Mouse (Mus musculus): ENCODE results near the gene Pik3cd. TPM values are rescaled to one million over a fixed set of nuclear protein-coding genes. Genes with fewer than 3 reads are reported as not detected.

Pik3cd gene
- polyA plus RNA-seq, 1 experiment from 2014 or later: 3.8 TPM

DNA sequence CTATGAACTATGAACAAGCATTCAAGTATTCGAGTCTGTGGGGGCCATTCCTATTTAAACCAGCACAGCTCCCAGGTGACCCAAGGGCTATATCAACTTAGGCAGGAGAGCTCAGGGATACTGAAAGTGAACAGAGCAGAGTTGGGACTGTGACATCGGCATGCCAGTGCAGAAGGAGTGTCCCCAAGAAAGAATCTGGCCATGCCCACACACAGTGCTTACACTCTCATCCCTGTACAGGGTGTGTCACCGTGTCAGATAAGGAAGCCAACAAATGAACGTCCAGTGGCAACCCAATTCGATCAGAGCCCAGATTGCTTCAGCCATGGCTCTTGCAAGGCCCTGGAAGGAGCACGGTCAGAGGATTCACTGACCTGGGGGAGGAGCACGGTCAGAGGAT is 2.9 kb upstream of the Pik3cd start:
- H3K4me2 ChIP-seq: no peak overlapping the region
- H3K9me3 ChIP-seq: no peaks in the 10 kb centered on the region
- H3K36me3 ChIP-seq: no peaks in the 10 kb centered on the region
- no peaks in the 10 kb centered on the region for H3K4me1 ChIP-seq (replicated peaks)
- no peak overlapping the region for H3K27ac ChIP-seq
- H3K4me3 ChIP-seq (replicated peaks): no peak overlapping the region
- ATAC-seq (ENCODE audit: insufficient number of reproducible peaks, insufficient read depth, low FRiP score, low TSS enrichment, low read depth): no peak
- no peak overlapping the region for H3K9ac ChIP-seq (replicated peaks)
- peaks cover under 1% of the 10 kb centered on the region; the same call in 1 of the 2 replicates for H3K27me3 ChIP-seq
- WGBS: 78% methylated on average over 7 of the region's 7 CpGs

DNA sequence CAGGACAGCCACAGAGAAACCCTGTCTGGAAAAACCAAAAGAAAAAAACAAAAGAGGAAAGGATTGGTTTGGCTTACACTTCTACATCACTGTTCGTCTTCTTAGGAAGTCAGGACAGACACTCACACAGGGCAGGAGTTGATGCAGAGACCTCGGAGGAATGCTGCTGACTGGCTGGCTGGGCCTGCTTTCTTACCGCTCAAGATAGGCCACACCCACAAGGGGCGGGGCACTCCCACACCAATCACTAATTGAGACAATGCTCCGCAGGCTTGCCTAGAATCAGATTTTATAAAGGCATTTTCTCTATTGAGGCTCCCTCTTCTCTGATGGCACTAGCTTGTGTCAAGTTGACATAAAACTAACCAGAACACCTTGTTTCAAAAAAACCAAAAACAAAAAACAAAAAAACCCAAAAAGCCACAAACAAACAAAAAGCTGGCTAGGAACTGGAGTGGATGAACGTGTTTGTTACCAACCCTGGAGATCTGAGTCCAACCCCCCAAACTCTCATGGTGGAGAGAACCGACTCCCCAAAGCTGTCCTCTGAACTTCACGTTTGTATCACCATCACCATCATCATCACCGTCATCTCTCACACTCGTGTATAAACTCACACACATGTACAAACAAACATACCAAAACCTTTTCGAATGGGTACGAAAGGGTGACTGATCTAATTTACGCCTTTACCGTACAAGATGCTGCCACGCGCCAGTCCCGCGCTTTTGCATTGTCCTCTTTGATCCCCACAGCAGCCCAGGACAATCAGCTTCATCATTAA is 753 bp downstream of the Pik3cd start:
- no peaks in the 10 kb centered on the region for H3K36me3 ChIP-seq
- no peak for ATAC-seq (ENCODE audit: insufficient number of reproducible peaks, insufficient read depth, low FRiP score, low TSS enrichment, low read depth)
- H3K9me3 ChIP-seq: no peaks in the 10 kb centered on the region
- peaks cover 13% of the 10 kb centered on the region for H3K4me1 ChIP-seq (replicated peaks)
- H3K27ac ChIP-seq: no peak overlapping the region
- no peak overlapping the region for H3K4me2 ChIP-seq
- 65% methylated on average over 18 of the region's 18 CpGs for WGBS
- no peak overlapping the region for H3K9ac ChIP-seq (replicated peaks)
- no peak overlapping the region for H3K4me3 ChIP-seq (replicated peaks)
- peaks cover 37% of the 10 kb centered on the region for H3K27me3 ChIP-seq

DNA sequence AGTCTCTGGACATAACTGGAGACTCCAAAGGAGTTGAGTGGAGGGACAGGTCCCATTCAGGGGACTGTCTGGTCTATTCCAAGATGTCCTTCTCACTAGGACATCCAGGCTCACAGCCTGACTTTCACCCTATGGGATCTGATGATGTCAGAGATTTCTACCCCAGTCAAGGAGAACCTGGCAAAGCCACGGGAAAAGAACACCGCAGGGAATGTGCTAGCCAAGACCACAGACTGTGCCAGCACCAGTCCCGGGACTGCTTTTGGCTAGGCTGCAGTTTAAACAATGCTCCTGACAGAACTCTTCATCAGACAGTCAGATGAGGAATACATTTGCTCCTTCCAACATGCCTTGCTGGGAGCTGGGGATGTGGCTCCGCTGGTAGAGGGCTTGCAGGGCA is 2.4 kb downstream of the Pik3cd start:
- peaks cover 43% of the 10 kb centered on the region for H3K27me3 ChIP-seq
- 91% methylated on average over 4 of the region's 4 CpGs for WGBS
- peaks cover 19% of the 10 kb centered on the region for H3K4me1 ChIP-seq (replicated peaks)
- ATAC-seq (ENCODE audit: insufficient number of reproducible peaks, insufficient read depth, low FRiP score, low TSS enrichment, low read depth): no peak
- no peak overlapping the region for H3K9ac ChIP-seq (replicated peaks)
- no peaks in the 10 kb centered on the region for H3K36me3 ChIP-seq
- H3K4me2 ChIP-seq: no peak overlapping the region
- no peak overlapping the region for H3K4me3 ChIP-seq (replicated peaks)
- no peaks in the 10 kb centered on the region for H3K9me3 ChIP-seq
- no peak overlapping the region for H3K27ac ChIP-seq

DNA sequence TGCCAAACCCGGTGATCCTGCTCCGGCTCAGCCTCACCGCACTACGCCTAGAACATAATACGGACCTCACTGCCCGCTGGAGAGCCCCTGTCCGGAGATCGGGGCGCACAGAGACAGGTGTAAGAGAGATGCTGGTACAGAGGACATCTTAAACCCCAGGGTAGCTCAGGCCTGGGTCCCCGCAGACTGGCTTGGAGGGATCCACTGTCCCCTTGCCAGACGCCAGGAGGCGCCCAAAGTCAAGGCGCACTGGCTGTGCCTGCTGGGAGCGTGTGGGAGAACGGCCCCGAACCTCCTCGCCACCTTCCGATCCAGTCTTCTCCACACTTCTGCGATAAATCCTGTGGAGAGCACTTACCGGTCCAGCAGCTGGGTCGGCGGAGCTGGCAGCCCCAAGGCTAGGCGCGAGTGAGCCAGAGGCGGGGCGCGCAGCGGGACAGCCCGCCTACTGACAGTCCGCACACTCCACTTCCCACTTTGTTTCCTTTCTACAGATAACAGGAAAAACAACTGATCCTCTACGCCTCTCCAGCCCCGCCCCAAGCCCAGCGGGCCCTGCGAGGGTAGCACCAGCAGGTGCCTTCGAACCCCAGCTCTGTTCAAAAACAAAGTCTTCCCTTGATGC is 4.1 kb downstream of the Pik3cd start:
- Histone ChIP-seq H3K9me3 (no peaks in the 10 kb centered on the region), H3K27ac (no peak overlapping the region), H3K4me1 (replicated peaks) (peaks cover 19% of the 10 kb centered on the region), H3K36me3 (no peaks in the 10 kb centered on the region), H3K4me3 (replicated peaks) (peak overlapping the region; percentile 52), H3K27me3 (peaks cover 43% of the 10 kb centered on the region), H3K4me2 (peak overlapping the region; percentile 79), H3K9ac (replicated peaks) (peak overlapping the region; percentile 63)
- 1% methylated on average over 35 of the region's 35 CpGs for WGBS
- 0 out of 2 replicates have a peak, but pooled peaks have one; percentile 41 for ATAC-seq (ENCODE audit: insufficient number of reproducible peaks, insufficient read depth, low FRiP score, low TSS enrichment, low read depth)

DNA sequence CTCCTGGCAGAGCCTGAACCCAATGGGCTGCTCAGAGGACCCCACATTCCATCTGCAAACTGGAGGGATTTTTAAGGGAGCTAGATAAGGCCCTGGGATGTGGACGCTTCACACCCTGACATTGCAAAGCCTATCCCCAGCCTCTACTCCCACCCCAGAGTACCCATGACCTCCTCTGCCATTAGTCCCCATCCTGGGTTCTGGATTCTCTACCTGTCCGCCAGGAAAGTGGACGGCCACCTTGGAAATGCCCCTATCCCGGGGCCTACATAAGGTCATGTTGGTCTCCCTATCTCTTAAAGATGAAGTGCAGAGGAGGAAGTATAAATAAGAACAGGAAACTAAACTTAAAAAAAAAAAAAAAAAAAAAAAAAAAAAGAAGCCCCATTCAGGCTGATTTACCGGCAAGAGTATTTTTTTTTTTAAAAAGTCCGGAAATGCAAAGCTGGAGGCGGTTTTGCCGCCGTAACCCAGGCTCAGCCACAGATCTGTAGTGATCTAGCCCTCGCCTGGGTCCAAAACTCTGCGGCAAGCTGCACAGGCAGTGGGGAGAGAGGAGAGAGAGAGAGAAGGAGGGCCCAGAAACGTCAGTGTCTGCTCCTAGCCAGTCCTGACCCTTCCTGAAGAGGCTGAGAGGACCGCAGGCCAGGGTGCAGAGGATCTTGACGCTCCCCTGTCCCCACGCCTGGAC is 4.7 kb downstream of the Pik3cd start:
- H3K4me3 ChIP-seq (replicated peaks): peak overlapping the region; percentile 52
- H3K27ac ChIP-seq: no peak overlapping the region
- WGBS: 20% methylated on average over 15 of the region's 15 CpGs
- no peaks in the 10 kb centered on the region for H3K9me3 ChIP-seq
- H3K36me3 ChIP-seq: no peaks in the 10 kb centered on the region
- H3K27me3 ChIP-seq: peaks cover 43% of the 10 kb centered on the region
- ATAC-seq (ENCODE audit: insufficient number of reproducible peaks, insufficient read depth, low FRiP score, low TSS enrichment, low read depth): no peak
- peaks cover 19% of the 10 kb centered on the region for H3K4me1 ChIP-seq (replicated peaks)
- H3K4me2 ChIP-seq: peak overlapping the region; percentile 79
- peak overlapping the region; percentile 63 for H3K9ac ChIP-seq (replicated peaks)

DNA sequence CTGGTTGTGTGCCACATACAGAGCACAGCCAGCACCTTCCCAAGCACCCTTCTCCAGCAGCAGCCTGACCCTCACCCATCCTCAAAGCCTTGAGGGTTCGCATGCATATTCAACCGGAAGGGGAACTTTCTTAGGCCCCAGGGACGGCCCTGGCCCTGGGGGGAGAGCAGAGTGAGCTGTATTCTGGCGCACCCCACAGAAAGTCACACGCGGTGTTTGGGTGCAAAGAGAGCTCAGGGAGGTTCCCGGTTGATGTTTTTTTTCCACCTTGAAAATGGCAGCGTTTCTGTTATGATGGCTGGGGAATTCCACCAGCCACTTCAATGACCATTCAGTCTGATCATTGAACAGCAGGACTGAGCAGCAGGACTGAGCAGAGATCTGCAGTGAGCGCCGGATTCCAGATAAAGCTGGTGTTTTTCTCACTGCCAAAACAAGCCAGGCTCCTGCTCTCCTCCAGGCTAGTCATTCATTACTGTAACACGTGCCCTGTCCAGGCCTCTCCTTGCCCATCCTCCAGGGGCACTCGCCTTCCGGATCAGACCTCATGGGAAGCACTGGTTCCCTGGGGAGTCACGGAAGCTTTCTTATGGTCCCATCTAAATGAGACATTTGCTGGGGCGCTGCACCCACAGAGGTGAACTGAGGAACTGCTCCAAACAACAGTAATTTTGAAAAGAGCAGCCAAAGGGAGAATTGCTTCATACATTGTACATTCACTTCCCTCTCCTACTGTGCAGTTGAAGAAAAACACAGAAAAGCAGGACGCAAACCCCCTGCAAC is 6.0 kb downstream of the Pik3cd start:
- H3K4me2 ChIP-seq: peak overlapping the region; percentile 13; the same call in 1 of the 2 replicates
- WGBS: 33% methylated on average over 16 of the region's 16 CpGs

DNA sequence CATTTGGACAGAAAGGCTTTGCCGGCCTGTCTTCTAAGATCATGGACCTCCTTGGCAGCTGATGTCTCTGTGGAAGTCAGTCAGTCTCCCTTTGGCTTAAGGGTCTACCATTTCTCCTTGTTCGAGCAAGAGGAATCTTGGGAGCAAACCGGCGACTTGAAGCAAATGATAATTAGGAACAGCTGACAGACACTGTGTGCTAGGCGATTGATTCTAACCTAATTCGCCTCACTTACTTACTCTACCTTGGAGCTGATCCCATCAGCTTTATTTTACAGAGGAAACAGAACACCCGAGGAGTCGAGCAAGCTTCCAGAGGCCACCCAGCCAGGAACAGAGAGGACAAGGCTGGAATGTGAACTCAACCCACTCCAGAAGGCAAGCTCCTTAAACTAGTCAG is 11.0 kb downstream of the Pik3cd start:
- H3K27me3 ChIP-seq: peaks cover 9% of the 10 kb centered on the region; the same call in 1 of the 2 replicates
- 26% methylated on average over 8 of the region's 8 CpGs for WGBS
- no peaks in the 10 kb centered on the region for H3K36me3 ChIP-seq
- H3K4me3 ChIP-seq (replicated peaks): no peak overlapping the region
- H3K9me3 ChIP-seq: no peaks in the 10 kb centered on the region
- no peak overlapping the region for H3K4me2 ChIP-seq
- H3K27ac ChIP-seq: no peak overlapping the region
- no peak for ATAC-seq (ENCODE audit: insufficient number of reproducible peaks, insufficient read depth, low FRiP score, low TSS enrichment, low read depth)
- peaks cover 16% of the 10 kb centered on the region for H3K4me1 ChIP-seq (replicated peaks)
- no peak overlapping the region for H3K9ac ChIP-seq (replicated peaks)

More for the DNA sequence above, 6.0 kb downstream of the Pik3cd start:
- Histone ChIP-seq H3K4me3 (replicated peaks) (no peak overlapping the region), H3K9me3 (no peaks in the 10 kb centered on the region), H3K4me1 (replicated peaks) (peaks cover 25% of the 10 kb centered on the region), H3K27me3 (peaks cover 48% of the 10 kb centered on the region), H3K9ac (replicated peaks) (no peak overlapping the region), H3K36me3 (no peaks in the 10 kb centered on the region), H3K27ac (no peak overlapping the region)
- no peak for ATAC-seq (ENCODE audit: insufficient number of reproducible peaks, insufficient read depth, low FRiP score, low TSS enrichment, low read depth)

DNA sequence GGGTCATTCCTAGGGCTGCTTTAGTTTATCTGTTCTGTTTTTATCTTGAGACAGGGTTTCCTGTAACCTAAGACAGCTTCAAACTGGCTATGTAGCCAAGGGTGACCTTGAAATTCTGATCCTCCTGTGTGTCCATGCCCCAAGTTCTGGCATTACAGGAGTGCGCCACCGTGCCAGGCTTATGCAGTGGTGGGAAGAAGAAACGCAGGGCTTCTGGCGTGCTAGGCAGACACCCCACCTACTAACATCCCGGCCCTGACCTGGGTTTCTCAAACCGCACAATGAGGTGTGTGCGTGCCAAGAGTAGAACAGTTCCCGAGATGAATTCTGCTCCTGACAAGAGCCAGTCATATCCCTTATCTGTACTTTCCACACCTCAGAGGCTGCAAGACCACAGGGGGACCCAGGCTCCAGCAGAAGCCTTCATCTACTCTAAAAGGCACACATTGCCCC is 11.5 kb downstream of the Pik3cd start:
- ATAC-seq (ENCODE audit: insufficient number of reproducible peaks, insufficient read depth, low FRiP score, low TSS enrichment, low read depth): no peak
- Histone ChIP-seq H3K27ac (no peak overlapping the region), H3K4me2 (no peak overlapping the region)

DNA sequence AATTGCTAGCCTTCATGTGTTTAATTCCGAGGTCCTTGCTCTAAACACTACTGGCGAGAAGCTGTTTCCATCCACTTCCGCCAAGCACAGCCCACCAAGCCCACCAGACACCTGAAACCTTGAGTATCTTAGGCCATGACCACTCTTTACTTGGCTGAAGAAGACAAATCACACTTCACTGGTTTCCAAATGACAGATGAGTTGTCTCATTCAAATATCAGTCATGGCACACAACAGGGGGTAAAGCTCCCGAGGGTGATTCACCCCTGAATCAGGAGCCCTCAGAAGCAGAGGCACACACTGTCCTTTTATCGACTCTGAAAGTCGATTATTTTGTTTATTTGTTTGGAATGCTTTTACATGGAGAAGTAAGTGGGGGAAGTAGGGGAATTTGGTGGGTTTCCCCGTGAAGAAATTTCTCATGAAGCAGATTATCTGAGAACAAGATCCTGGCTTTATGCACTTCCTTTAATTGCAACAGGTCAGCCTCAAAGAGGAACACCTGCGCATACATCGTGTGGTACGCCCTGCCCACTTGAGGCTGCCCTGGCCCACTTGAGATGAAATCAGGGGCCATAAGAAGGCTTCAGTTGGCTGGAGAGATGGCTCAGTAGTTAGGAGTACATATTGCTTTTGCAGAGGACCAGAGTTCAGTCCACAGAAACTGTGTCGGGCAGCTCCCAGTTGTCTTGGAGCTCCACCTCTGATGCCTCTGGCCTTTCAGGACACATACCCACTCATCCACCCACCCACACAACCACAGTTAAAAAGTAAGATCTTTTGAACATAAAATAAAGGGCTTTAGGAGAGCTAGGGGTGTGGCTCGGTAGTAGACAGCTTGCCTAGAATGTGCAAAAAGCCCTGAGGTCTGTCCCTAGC is 12.3 kb downstream of the Pik3cd start:
- H3K4me3 ChIP-seq (replicated peaks): no peak overlapping the region
- no peak overlapping the region for H3K4me2 ChIP-seq
- 84% methylated on average over 12 of the region's 12 CpGs for WGBS
- 0 out of 2 replicates have a peak, but pooled peaks cover 5% of the 10 kb centered on the region for H3K27me3 ChIP-seq
- ATAC-seq (ENCODE audit: insufficient number of reproducible peaks, insufficient read depth, low FRiP score, low TSS enrichment, low read depth): no peak
- no peaks in the 10 kb centered on the region for H3K9me3 ChIP-seq
- peaks cover 16% of the 10 kb centered on the region for H3K4me1 ChIP-seq (replicated peaks)
- no peak overlapping the region for H3K27ac ChIP-seq
- no peak overlapping the region for H3K9ac ChIP-seq (replicated peaks)
- no peaks in the 10 kb centered on the region for H3K36me3 ChIP-seq

More for the DNA sequence above, 11.5 kb downstream of the Pik3cd start:
- Histone ChIP-seq H3K27me3 (peaks cover 5% of the 10 kb centered on the region; the same call in 1 of the 2 replicates), H3K4me1 (replicated peaks) (peaks cover 13% of the 10 kb centered on the region), H3K36me3 (no peaks in the 10 kb centered on the region), H3K9me3 (no peaks in the 10 kb centered on the region), H3K4me3 (replicated peaks) (no peak overlapping the region), H3K9ac (replicated peaks) (no peak overlapping the region)
- 90% methylated on average over 8 of the region's 8 CpGs for WGBS

DNA sequence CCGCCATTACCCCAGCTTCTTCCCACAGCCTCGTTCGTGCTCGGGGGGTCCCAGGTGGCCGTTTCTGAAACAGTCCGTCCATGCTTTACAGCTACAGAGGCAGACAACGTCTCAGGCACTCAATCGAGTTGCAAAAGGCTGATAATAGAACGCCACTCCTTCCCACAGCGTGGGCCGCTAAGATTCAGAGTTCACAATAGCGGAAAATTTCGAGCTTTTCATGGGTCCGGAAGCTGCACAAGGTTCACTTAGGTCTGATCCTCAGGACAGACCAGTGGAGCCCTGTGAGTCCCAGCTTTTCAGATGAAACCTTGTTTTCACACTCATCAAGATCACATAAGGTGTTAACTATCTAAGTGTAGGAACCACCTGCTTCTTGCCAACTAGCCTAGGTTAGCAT is 13.5 kb downstream of the Pik3cd start:
- Histone ChIP-seq H3K27ac (no peak overlapping the region), H3K36me3 (no peaks in the 10 kb centered on the region), H3K9ac (replicated peaks) (no peak overlapping the region), H3K4me1 (replicated peaks) (peaks cover 22% of the 10 kb centered on the region), H3K9me3 (no peaks in the 10 kb centered on the region), H3K4me3 (replicated peaks) (no peak overlapping the region), H3K27me3 (0 out of 2 replicates have a peak, but pooled peaks cover 5% of the 10 kb centered on the region), H3K4me2 (no peak overlapping the region)
- WGBS: 85% methylated on average over 14 of the region's 14 CpGs
- ATAC-seq (ENCODE audit: insufficient number of reproducible peaks, insufficient read depth, low FRiP score, low TSS enrichment, low read depth): no peak

All from limb, embryonic 12.5 days (tissue).